Mouse (Mus musculus): ENCODE measurements around the gene Myh11. TPM values are rescaled to one million over a fixed set of nuclear protein-coding genes. Genes with fewer than 3 reads are reported as not detected.

Myh11 gene
- polyA plus RNA-seq, 1 experiment from 2014 or later, result 0.74 TPM

MicroRNA genes within 50 kb of the gene (microRNA counts, 519-probe panel; counts per million panel counts)
- microRNA mmu-miR-484, result 3,849 counts per million, percentile 28 among the panel's probes with 10 or more counts

Small RNA genes within 50 kb of the gene (microRNA-seq; reads per million reads assigned to microRNA genes)
- 2,506 reads per million, percentile 85 among the genes with 10 or more reads in this experiment for gene Mir484

Other genes starting within 250 kb of the Myh11 start
- 77.5 and 80.1 TPM in 2 replicates for gene Nde1, start 128.1 kb downstream of the Myh11 start, polyA plus RNA-seq (2016; fragmentation: Nextera tagmentation; extraction: Ambion mirVana)
- 9.2 and 9.4 TPM in 2 replicates for gene Marf1, start 128.0 kb downstream of the Myh11 start, polyA plus RNA-seq (2016; fragmentation: Nextera tagmentation; extraction: Ambion mirVana)
- gene Fopnl, start 26.0 kb upstream of the Myh11 start, polyA plus RNA-seq (2016; fragmentation: Nextera tagmentation; extraction: Ambion mirVana), result 96.3 and 112 TPM in 2 replicates
- 3.1 and 3.4 TPM in 2 replicates for gene Abcc1, start 70.2 kb upstream of the Myh11 start, polyA plus RNA-seq (2016; fragmentation: Nextera tagmentation; extraction: Ambion mirVana)